Mouse (Mus musculus) gastrocnemius, postnatal 36 days (tissue): ENCODE measurements at regions not wholly inside any gene's neighbourhood (a gene's known extent, or its start where the extent isn't known, plus 50 kb on each side); places are given as distances from the start of the nearest gene placed in this dataset.

ENCODE experiments used
- DNase-seq, 2 experiments: peaks; one replicate each; pipeline ENCODE4 v3.0.0; 2022
- intact Hi-C: fragments of 180-260 bp; cut with DNase I; formaldehyde crosslinking; loops from one replicate; pipeline ENCODE4 v1.15.1; 2025

DNA sequence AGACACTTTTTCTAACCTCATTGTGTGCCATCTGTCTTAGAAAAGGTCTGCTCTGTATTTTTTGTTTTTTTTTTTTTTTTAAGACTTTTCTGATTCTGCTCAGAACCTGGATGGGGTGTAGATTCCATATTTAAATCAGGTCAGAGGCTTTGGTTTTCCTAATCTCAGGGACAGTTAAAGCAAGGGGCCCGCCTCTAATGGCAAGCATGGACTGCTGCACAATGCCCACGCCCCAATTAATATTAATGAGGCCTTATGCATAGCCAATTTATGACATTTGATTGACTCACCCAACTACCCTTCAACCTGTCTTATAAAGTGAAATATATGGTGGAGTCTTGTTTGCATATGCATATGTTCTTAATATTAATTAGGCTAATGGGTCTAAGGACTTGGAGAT is 662.6 kb downstream of the Bcl11a start:
- intact Hi-C loops = no loop called here
- no peak for DNase-seq

DNA sequence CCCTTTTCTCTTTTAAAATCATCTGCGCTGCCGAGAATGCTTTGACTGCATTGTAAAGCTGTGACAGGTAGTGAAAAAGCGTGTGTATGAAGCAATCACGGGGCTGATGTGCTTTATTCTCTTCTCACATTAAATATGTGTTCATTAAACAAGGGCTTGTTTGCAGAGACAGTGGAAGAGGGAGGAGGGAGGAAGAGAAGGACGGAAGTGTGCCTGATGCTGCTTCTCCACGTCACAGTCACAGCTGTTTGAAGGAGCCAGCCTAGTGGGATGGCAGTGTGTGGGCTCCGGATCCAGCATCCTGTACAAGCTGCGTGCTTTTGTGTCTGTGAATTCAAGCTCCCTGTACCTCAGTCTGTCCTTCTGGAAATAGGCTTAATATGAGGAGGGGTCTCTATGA is 664.7 kb downstream of the Bcl11a start:
- intact Hi-C loops = no loop called here
- no peak for DNase-seq

DNA sequence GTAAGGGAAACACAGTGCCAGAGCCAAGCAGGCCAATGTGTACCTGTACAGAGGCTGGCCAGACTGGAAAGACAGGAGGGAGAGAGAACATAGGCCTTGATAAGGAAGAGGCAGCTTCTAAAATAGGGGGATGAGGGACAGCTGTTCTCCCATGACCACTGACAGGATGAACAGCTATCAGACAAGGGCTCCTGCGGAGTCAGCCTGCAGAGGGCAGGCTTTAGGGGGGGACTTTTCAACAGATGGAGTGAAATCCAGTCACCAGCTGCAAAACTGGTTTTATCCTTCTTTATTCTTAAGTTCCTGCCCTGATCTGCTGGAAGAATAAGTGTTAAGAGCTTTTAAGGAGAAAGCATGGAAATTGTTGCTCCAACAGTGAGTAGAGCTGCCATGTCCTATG is 665.6 kb downstream of the Bcl11a start:
- intact Hi-C loops = no loop called here

DNA sequence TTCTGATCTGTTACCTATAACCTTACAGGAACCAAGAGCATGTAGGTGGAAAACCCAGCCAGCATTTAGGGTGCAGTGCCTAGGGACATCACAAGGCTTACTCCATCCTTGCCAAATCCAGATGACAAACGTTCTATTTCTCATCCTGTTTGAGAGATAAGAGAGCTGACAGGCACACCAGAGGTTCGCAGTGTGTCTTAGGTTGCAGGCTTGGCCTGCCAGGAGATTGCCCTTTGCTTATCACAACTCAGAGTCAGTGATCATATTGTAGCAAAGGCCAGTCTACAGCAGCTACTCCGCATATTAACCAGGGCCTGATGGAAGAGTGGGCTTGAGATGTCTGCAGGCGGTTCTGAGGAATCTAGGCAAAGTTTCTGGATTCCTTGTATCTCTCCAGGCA is 668.0 kb downstream of the Bcl11a start:
- no peak for DNase-seq
- intact Hi-C loops = no loop called here

More for the DNA sequence above, 665.6 kb downstream of the Bcl11a start:
- no peak for DNase-seq

DNA sequence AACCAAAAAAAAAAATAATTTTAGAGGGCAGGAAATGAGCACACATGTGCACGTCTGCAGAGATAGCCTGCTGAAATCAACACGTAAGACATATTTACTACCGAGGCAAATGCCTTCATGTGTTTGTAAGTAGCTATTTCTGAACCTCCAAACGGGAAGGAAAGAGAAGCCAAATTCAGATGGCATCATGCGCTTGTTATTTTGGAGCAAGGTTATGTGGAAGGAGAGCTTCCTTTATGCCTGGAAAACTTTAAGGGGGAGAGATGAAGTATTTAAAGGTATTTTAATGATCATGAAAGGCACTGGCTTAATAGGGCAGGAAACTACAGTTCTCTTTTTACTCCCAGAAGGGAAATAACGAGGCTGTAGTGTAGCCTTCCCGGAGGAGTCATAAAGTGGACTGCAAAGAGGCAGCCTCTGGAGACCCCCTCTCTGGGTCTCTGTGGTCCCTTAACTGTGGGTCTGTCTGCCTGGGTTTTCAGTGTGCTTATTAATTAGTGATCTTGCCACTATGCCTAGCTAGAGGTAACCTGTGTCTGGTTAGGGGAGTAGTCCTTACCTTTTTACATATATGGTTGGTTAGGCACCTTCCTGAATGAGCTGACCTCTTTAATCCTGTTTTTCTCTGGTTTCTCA is 672.4 kb downstream of the Bcl11a start:
- no peak for DNase-seq
- intact Hi-C loops = no loop called here

DNA sequence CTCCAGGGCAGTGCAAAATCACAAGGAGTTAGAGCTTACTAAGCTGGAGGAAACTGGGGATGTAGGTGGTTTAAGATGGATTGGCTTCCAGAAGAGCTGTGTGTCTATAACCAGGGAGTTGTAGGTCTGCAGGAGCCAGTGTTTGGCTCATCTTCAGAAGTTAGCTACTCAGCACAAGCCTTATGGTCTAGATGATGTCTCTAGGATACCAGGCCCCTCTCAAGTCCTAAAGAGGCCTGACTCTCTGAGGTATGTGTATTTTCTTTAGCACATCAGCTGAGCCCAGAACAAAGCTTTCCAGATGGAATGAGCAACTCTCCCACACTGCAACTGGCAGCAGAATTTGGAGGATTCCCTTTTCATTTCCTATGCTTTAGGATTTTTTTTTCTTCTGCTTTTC is 680.3 kb downstream of the Bcl11a start:
- no peak for DNase-seq
- intact Hi-C loops = no loop called here

DNA sequence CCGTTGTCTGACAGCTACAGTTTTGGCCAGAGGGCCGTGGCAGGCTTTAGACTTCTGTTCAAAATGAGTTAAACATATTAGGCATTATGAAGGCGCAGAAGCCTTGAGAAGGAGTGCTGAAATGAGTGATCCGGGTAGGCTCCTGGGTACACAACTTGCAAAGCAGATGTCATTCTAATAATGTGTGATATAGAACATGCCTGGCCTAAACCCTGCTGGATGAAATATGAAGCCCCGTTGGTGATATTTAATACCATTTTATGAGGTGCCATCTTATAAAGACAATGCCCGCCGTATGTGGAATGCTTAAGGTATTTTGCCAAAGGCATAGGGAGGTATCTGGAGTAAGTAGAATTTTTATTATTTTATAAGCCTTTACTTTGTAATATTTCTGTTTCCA is 705.6 kb downstream of the Bcl11a start:
- intact Hi-C loops = no loop called here
- no peak for DNase-seq

DNA sequence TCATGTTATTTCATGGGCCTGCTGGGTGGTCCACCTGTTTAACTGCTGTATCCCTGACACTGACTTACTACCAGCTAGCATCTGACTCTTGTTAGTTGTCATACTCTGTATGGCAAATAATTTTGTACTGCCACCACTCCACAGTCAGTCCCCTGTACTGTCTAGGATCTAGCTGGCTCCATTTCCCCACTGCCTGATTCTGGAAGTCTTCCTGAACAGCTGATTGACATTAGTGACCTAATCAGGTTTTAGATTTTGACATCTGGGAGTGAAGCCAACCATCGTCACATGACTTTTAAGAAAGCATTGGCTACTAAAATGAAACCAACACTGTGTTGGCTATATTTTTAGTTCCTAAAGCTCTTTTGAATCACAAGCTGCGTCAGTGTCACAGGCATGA is 711.3 kb downstream of the Bcl11a start:
- no peak for DNase-seq
- intact Hi-C loops = no loop called here

DNA sequence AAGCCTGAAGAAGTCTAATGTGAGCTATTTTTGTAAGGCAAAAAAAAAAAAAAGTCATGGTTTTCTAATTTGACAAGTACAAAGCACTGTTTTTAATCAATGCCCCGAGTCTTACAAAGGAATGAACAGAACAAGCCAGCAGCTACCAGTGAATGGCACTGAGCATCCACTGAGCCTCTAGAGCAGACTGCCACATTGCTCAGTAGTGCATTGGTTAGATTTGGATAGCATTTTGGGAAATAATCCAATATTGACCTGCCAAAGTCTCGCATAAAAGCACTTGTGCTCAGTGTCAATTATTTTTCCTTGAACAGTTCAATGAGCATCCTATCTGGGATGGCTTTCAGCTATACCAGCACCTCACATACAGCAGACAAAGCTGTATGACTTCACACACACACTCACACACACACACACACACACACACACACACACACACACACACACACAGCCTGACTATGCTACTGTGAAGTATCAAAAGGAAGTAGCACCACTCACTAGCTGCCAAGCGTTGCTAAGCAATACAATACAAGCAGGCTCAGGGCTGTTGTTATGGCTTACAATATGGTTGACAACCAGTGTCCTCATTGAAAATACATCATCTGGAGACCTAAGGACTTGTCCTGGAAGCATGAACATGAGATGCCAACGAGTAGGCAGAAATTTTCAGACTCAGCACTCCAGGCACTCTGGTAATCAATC is 717.8 kb downstream of the Bcl11a start:
- DNase-seq = no peak
- intact Hi-C loops = no loop called here

DNA sequence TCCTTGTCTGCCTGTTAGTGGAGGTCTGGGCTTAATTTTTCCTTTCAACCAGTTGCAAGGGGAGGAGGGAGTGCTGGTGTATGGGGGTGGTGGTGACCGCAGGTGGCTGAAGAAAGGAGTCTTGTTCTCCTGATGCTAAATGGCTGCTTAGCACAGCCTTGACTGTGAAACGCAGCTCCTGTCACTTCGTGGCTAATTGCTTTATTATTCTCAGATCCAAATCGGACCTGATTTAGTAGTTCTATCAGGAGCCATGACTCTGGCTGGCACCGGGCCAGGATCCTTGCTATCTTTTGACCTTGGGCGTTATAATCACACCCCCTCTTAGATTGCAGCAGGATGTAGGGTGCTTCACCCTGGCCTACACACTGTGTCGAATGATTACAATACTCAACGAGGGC is 726.8 kb downstream of the Bcl11a start:
- DNase-seq = no peak

DNA sequence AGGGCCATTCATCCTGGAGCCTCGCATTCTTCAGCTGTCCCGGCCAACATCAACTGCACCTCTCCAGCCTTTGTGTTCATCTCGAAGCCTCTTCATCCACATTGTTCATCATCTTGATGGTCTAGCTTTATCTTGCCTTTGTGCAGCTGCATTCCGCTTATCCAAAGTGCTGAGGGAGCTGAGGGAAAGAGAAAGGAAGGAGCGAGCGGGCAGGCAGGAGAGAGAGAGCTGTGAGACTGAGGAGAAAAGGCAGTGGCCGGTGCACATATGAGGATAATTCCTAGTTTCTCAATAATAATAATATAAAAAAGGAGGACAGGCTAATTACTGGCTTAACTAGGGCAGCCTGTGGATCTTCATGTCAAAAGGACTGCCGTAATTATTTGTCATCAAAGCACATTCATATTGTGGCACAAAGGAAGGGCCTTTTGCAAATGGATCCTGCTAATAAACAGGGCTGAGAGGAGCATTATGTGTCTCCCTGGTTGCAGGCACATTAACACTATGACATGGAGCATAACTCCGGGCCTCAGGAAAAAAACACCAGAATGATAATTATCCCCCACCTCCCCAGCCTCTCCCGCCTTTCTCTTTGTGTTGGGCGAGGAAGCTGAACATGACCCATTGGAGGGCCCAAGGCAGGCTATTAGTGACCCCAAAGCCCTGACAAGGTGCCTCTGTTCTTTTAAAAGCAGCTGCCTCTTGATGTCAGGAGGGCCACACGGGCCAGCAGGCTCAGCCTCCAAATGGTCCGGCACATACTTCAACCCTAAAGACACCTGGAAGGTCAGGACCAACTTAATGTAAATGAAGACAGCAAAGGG is 751.9 kb downstream of the Bcl11a start:
- no peak for DNase-seq
- intact Hi-C loops = no loop called here

More for the DNA sequence above, 726.8 kb downstream of the Bcl11a start:
- intact Hi-C loops = no loop called here

DNA sequence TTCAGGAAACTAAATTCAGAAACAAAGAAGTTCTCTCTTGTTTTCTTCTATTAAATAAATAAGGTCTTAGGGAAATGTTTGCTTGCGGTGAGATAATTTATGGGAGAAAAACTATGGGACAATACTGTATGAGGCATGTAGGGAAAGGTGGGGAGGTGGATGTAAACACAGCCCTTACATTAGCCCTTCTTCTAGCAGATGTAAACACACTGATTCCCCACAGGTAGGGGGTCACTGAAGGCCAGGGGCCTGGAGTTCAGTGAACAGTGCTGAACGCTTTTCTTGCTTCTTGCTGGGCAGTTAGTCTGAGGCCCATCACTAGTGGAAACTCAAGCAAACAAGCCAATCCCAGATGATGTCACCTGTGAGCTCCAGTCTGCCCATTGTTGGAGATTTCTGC is 752.6 kb downstream of the Bcl11a start:
- DNase-seq = no peak
- intact Hi-C loops = no loop called here

DNA sequence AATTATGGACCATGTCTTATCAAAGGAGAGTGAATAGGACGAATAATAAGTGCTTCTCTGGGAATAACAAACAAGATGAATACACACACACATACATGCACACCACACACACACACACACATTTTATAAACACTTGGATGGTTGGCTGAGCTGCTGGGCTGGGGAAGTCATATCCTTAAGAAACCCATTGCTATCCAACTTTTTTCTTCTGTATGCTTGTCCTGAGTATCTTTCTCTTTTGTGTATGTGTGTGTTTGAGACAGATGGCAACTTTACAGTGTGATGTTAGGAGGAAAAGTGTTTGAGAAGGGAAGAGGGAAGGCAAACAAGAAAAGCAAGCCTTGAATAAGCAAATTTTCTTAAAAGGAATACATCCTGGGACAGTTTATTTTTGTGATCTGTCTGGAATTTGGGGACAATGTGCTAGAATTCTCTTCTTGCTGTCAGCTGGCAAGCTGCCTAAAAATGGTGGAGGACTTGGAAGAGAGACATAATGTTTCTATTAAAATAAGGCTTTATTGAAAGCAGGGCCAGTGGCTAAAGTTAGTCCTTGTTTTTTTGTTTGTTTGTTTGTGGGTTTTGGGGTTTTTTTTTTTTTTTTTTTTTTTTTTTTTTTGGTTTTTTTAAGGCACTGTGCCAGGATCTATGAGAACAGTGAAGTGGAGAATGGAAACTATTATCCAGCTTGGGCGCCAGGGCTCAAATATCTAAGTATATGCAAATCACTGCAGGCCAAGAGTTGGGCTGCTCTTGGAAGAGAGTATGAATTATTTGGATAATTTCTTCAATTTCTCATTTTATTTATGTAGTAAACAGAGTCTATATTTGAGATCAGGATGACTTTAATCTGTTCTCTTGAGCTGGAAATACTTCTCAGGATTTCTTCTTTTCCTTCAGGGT is 766.2 kb downstream of the Bcl11a start:
- intact Hi-C loops = no loop called here

DNA sequence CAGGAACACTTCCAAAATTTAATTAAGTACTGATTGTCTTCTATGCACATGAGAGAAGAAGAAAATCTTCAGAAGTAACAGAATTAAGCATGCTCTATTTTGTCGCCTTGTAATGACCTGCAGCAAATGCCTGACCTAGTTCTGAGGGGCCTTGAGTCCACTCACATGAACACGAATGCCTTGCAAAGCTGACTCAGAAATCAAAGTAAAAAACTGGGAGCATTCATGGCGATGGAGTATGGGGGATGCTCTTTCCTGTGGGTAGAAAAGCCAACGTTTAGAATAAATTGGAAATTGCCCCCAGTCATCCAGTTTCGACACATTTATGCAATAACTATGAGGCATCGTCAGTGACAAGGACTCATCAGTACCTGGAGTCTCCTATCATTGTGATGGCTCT is 779.1 kb downstream of the Bcl11a start:
- no peak for DNase-seq
- intact Hi-C loops = no loop called here

More for the DNA sequence above, 766.2 kb downstream of the Bcl11a start:
- no peak for DNase-seq

DNA sequence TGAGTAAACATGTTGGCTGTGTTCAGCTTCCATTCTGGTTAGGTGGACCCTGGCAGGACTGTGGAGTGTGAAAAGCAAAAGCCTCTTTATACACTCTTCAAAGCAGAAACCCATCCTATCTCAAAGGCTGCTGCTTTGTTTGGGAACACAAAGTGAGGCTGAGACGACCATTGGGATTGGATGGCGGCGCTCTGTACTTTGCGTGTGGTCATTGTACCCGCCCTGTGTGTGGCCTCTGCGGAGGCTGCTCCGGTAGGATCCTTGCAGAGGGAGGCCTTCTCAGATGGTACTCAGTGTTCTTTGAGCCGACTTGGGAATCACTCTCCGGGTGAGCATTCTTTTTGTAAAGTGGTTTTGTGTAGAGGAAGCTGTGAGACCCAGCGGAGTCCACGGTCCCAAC is 786.8 kb downstream of the Bcl11a start:
- intact Hi-C loops = no loop called here
- DNase-seq = no peak

DNA sequence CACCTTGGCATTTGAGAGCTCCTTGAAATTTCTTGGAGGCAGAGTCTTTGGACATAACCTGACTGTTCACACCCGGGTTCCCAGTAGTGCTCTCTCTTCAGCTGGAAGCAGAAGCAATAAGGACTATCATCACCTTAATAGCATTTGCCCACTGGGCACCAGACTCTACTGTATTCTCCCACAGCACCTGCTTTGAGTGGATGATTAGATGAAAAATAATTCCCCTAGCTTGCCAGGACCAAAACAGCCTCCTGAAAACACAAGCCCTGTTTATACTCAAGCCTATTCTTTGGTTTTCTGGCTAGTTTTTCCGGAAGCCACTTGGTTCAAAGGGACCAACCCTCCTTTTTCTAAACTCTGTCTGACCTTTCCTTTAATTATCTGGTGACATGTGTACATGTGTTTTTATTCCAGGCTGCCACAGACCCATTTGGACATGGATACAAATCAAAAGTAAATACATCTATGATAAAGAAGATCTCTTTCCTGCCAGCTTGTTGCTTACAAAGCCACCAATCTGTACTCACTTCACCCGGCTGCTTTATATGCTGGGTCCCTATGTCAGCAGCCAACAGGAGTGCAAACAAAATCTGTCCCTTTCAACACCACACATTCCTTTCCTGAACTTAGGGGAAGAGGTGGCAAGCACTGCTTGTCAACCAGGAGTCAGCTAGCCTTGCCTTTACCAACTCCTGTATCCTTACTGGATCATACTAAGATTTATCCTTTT is 787.4 kb downstream of the Bcl11a start:
- intact Hi-C loops = no loop called here
- no peak for DNase-seq
